Mouse (Mus musculus): ENCODE results near the gene Nasp. TPM values are rescaled to one million over a fixed set of nuclear protein-coding genes. Genes with fewer than 3 reads are reported as not detected.
"Not testable (repeated sequence)": the region's sequence is repeated elsewhere in the genome, so short reads cannot be mapped to it uniquely, and the experiment has no call there.

Nasp gene
- polyA plus RNA-seq (2014; fragmentation: Nextera tagmentation; extraction: Ambion mirVana) = 90.6 and 105 TPM in 2 replicates

DNA sequence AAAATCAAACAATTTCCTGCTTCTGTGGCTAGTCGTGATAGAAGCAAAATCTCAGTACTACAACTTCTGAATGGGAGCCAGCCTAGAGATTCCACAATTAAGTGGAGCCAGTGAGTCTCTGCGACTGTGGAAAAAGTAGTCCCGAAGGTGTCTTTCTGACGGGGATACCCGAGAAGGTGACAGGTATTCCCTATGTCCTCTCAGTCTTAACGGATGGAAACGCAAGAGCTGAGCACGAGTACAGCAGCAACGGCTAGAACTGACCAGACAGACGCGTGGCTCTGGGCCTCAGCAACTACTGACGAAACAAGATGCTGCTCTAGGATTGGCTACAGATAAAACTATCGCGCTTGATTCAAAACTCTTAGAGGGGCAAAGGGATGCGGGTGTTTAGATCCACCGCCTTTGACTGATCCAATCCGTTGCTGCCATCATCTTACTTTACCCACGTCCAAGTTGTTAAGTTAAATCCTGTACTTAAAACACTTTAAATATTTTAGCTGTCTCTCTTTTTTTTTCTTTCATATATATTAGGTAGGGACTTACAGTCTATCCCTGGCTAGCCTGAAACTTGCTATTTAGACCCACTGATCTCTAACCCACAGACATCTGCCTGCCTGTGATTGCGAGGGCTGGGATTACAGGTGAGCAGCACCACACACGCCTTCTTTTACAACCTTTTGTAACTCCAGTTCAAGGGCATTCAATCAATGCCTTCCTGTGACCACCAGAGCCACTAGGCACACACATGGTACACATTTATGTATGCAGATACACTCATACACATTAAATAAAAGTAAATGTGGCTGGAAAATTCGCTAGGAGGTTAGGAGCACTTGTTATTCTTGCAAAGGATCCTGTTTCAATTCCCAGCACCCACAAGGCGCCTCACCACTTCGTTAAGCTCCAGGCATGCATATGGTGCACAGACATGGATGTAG is at the start of gene Nasp:
TSS of gene Nasp (minus strand) at position 220 of the 941 bp plus-strand sequence.
- H3K27me3 ChIP-seq (ENCODE audit: control insufficient read depth, insufficient read depth, low read length) = no peaks in the 10 kb centered on the region
- H3K9me3 ChIP-seq (ENCODE audit: control insufficient read depth, low read length) = no peaks in the 10 kb centered on the region
- peak within 1 kb of the TSS; percentile 83 for H3K4me3 ChIP-seq (ENCODE audit: low read depth, low read length)
- peak within 1 kb of the TSS; percentile 72 for H3K9ac ChIP-seq (replicated peaks; ENCODE audit: low read depth, low read length)
- H3K27ac ChIP-seq (ENCODE audit: low read depth, low read length) = peak within 1 kb of the TSS; percentile 93
- ATAC-seq (ENCODE audit: low read depth) = peak; percentile 89
- H3K4me1 ChIP-seq (ENCODE audit: control insufficient read depth, insufficient read depth, low read length) = 0 out of 2 replicates have a peak, but pooled peaks cover 3% of the 10 kb centered on the region
- peak within 1 kb of the TSS; percentile 83 for H3K4me2 ChIP-seq (ENCODE audit: low read depth, low read length)
- H3K36me3 ChIP-seq (ENCODE audit: control insufficient read depth, insufficient read depth, low read length) = no peaks in the 10 kb centered on the region
- WGBS = 7% methylated on average over 23 of the region's 23 CpGs

DNA sequence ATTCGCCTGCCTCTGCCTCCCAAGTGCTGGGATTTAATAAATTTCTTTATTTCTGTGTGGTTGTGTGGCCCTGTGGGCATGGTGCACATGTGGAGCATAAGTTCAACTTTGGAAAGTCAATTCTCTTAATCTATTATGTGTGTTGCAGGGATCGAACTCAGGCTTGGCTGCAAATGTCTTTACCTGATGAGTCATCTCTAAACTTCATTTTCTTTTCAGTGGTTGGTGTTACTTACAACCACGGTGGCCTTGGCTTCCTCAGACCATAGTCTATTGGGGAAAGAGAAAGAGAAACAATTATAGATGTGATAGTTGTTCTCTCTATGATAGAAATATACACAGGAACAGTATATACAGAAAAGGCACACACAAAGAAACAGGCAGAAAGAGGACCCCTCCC is 48.3 kb upstream of the Nasp start:
- 82% methylated on average over 3 of the region's 3 CpGs for WGBS
- no peak overlapping the region for H3K4me3 ChIP-seq (ENCODE audit: low read depth, low read length)
- ATAC-seq (ENCODE audit: low read depth) = no peak

DNA sequence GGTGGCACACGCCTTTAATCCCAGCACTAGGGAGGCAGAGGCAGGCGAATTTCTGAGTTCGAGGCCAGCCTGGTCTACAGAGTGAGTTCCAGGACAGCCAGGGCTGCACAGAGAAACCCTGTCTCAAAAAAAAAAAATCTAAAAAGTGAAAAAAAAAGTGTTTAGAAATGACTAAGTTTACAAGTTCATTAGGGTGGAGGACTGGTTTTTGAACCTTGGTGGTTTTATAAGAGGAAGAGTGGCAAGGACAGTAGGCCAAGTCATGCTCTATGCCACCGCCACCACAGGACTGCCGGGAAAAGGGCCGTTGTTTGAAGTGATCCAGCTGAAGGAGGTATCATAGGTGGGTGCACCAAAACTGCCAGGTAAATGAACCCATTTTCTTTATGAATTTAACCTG is 47.0 kb upstream of the Nasp start:
- not testable (repeated sequence) for ATAC-seq (ENCODE audit: low read depth); H3K4me1 ChIP-seq (ENCODE audit: control insufficient read depth, insufficient read depth, low read length); H3K27me3 ChIP-seq (ENCODE audit: control insufficient read depth, insufficient read depth, low read length); H3K9me3 ChIP-seq (ENCODE audit: control insufficient read depth, low read length); H3K27ac ChIP-seq (ENCODE audit: low read depth, low read length); H3K9ac ChIP-seq (replicated peaks; ENCODE audit: low read depth, low read length); H3K4me3 ChIP-seq (ENCODE audit: low read depth, low read length); H3K4me2 ChIP-seq (ENCODE audit: low read depth, low read length); H3K36me3 ChIP-seq (ENCODE audit: control insufficient read depth, insufficient read depth, low read length)
- WGBS = 94% methylated on average over 6 of the region's 6 CpGs

More for the DNA sequence above, 48.3 kb upstream of the Nasp start:
- H3K9me3 ChIP-seq (ENCODE audit: control insufficient read depth, low read length) = no peaks in the 10 kb centered on the region
- H3K4me1 ChIP-seq (ENCODE audit: control insufficient read depth, insufficient read depth, low read length) = no peaks in the 10 kb centered on the region
- H3K36me3 ChIP-seq (ENCODE audit: control insufficient read depth, insufficient read depth, low read length) = no peaks in the 10 kb centered on the region
- H3K4me2 ChIP-seq (ENCODE audit: low read depth, low read length) = no peak overlapping the region
- no peak overlapping the region for H3K9ac ChIP-seq (replicated peaks; ENCODE audit: low read depth, low read length)
- no peak overlapping the region for H3K27ac ChIP-seq (ENCODE audit: low read depth, low read length)
- no peaks in the 10 kb centered on the region for H3K27me3 ChIP-seq (ENCODE audit: control insufficient read depth, insufficient read depth, low read length)

DNA sequence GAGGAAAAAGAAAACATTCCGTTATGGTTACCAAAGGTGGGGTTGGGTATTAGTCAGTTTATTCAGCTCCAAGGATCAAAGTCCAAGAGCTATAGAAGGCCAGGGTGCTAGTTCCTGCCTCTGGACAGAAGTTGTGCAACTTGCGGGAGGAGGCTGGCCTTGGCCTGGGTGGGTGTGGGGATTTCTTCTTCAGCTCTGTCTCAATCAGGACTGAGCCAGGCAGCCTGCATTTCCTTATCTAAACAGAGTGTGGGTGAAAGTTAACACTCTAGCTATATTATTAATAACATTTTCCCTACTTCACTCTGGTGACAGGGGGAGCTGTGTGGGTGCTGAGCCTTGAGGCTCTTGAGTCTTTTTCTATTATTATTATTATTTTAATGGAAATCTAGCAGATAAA is 45.0 kb upstream of the Nasp start:
- H3K36me3 ChIP-seq (ENCODE audit: control insufficient read depth, insufficient read depth, low read length) = no peaks in the 10 kb centered on the region
- no peak for ATAC-seq (ENCODE audit: low read depth)
- WGBS = 82% methylated on average over 2 of the region's 2 CpGs
- no peak overlapping the region for H3K4me2 ChIP-seq (ENCODE audit: low read depth, low read length)
- H3K9ac ChIP-seq (replicated peaks; ENCODE audit: low read depth, low read length) = no peak overlapping the region
- no peaks in the 10 kb centered on the region for H3K4me1 ChIP-seq (ENCODE audit: control insufficient read depth, insufficient read depth, low read length)
- H3K4me3 ChIP-seq (ENCODE audit: low read depth, low read length) = no peak overlapping the region
- H3K27me3 ChIP-seq (ENCODE audit: control insufficient read depth, insufficient read depth, low read length) = no peaks in the 10 kb centered on the region
- no peaks in the 10 kb centered on the region for H3K9me3 ChIP-seq (ENCODE audit: control insufficient read depth, low read length)
- no peak overlapping the region for H3K27ac ChIP-seq (ENCODE audit: low read depth, low read length)

DNA sequence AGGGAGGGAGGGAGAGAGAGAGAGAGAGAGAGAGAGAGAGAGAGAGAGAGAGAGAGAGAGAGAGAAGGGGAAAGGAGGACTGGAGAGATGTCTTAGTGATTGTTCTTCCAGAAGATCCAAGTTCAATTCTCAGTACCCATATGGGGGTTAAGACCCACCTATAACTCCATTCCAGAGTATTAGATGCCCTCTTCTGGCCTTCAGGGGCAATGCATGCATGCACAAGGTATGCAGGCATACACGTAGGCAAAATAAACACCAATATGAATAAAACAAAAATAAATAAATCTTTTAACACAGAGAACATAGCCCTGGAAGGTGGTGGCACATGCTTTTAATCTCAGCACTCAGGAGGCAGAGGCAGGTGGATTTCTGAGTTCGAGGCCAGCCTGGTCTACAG is 41.5 kb upstream of the Nasp start:
- no peaks in the 10 kb centered on the region for H3K9me3 ChIP-seq (ENCODE audit: control insufficient read depth, low read length)
- no peak overlapping the region for H3K4me2 ChIP-seq (ENCODE audit: low read depth, low read length)
- no peaks in the 10 kb centered on the region for H3K4me1 ChIP-seq (ENCODE audit: control insufficient read depth, insufficient read depth, low read length)
- H3K27me3 ChIP-seq (ENCODE audit: control insufficient read depth, insufficient read depth, low read length) = no peaks in the 10 kb centered on the region
- no peak overlapping the region for H3K4me3 ChIP-seq (ENCODE audit: low read depth, low read length)
- H3K27ac ChIP-seq (ENCODE audit: low read depth, low read length) = no peak overlapping the region
- no peak for ATAC-seq (ENCODE audit: low read depth)
- no peak overlapping the region for H3K9ac ChIP-seq (replicated peaks; ENCODE audit: low read depth, low read length)
- no peaks in the 10 kb centered on the region for H3K36me3 ChIP-seq (ENCODE audit: control insufficient read depth, insufficient read depth, low read length)
- WGBS = 50% methylated on average over 2 of the region's 2 CpGs

DNA sequence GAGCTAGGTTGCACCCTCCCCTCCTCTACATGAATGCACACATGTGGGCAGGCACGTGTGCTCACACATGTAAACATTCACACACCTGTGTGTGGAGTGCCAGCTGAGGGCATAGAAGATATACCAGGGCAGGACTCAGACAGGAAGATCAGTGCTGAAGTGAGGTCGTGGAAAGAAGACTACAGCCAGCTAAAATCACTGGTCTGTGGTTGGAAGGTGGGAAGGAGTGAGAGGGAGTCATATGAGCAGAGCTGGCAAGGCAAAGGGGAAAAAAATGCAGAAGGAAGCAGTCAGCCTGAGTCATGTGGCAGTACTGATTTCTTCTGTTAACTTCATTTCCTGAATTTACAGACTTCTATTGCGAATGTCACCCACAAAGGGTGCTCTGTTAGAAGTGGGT is 40.4 kb upstream of the Nasp start:
- no peak overlapping the region for H3K9ac ChIP-seq (replicated peaks; ENCODE audit: low read depth, low read length)
- no peak overlapping the region for H3K4me2 ChIP-seq (ENCODE audit: low read depth, low read length)
- H3K27me3 ChIP-seq (ENCODE audit: control insufficient read depth, insufficient read depth, low read length) = no peaks in the 10 kb centered on the region
- no peak overlapping the region for H3K27ac ChIP-seq (ENCODE audit: low read depth, low read length)
- H3K4me1 ChIP-seq (ENCODE audit: control insufficient read depth, insufficient read depth, low read length) = no peaks in the 10 kb centered on the region
- no peaks in the 10 kb centered on the region for H3K9me3 ChIP-seq (ENCODE audit: control insufficient read depth, low read length)
- H3K36me3 ChIP-seq (ENCODE audit: control insufficient read depth, insufficient read depth, low read length) = no peaks in the 10 kb centered on the region
- ATAC-seq (ENCODE audit: low read depth) = no peak
- no peak overlapping the region for H3K4me3 ChIP-seq (ENCODE audit: low read depth, low read length)
- 79% methylated on average over 3 of the region's 3 CpGs for WGBS

DNA sequence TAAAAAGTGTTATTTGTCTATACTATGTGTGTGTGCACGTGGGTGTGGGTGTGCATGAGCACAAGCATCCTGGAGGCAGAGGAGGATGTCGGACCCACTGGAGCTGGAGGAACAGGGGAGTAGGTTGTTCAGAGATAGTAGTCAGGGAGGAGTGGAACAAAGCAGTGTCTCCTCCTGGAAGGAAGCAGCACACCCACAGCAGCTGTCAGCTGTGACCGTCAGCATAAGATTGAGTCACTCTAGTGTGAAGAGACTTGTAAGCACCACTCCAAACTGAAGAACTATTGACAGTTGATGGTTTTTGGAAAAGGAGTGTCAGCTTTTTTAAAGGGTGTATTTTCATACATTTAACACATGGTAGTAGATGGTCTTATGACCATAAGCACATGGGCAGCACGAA is 38.9 kb upstream of the Nasp start:
- no peak overlapping the region for H3K9ac ChIP-seq (replicated peaks; ENCODE audit: low read depth, low read length)
- no peaks in the 10 kb centered on the region for H3K27me3 ChIP-seq (ENCODE audit: control insufficient read depth, insufficient read depth, low read length)
- H3K4me3 ChIP-seq (ENCODE audit: low read depth, low read length) = no peak overlapping the region
- H3K9me3 ChIP-seq (ENCODE audit: control insufficient read depth, low read length) = no peaks in the 10 kb centered on the region
- no peak for ATAC-seq (ENCODE audit: low read depth)
- H3K36me3 ChIP-seq (ENCODE audit: control insufficient read depth, insufficient read depth, low read length) = no peaks in the 10 kb centered on the region
- H3K4me1 ChIP-seq (ENCODE audit: control insufficient read depth, insufficient read depth, low read length) = no peaks in the 10 kb centered on the region
- 79% methylated on average over 4 of the region's 4 CpGs for WGBS
- H3K4me2 ChIP-seq (ENCODE audit: low read depth, low read length) = no peak overlapping the region
- H3K27ac ChIP-seq (ENCODE audit: low read depth, low read length) = no peak overlapping the region

DNA sequence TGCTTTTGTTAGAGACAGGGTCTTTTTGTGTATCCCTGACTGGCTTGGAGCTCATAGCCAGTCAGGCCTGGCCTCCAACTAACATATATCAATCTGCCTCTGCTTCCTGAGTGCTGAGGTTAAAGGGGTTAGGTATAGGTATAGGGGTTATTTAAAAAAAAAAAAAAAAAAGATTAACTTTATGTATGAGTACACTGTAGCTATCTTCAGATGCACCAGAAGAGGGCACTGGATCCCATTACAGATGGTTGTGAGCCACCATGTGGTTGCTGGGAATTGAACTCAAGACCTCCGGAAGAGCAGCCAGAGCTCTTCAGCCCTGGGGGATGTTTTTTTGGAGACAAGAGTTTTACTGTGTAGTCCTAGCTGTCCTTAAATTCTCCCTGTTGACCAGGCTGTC is 34.3 kb upstream of the Nasp start:
- Histone ChIP-seq H3K27ac (ENCODE audit: low read depth, low read length) (no peak overlapping the region), H3K9me3 (ENCODE audit: control insufficient read depth, low read length) (no peaks in the 10 kb centered on the region), H3K4me3 (ENCODE audit: low read depth, low read length) (no peak overlapping the region), H3K9ac (replicated peaks; ENCODE audit: low read depth, low read length) (no peak overlapping the region), H3K4me1 (ENCODE audit: control insufficient read depth, insufficient read depth, low read length) (no peaks in the 10 kb centered on the region), H3K36me3 (ENCODE audit: control insufficient read depth, insufficient read depth, low read length) (no peaks in the 10 kb centered on the region), H3K4me2 (ENCODE audit: low read depth, low read length) (no peak overlapping the region), H3K27me3 (ENCODE audit: control insufficient read depth, insufficient read depth, low read length) (no peaks in the 10 kb centered on the region)
- ATAC-seq (ENCODE audit: low read depth) = no peak
- 96% methylated on average over 1 of the region's 1 CpGs for WGBS

DNA sequence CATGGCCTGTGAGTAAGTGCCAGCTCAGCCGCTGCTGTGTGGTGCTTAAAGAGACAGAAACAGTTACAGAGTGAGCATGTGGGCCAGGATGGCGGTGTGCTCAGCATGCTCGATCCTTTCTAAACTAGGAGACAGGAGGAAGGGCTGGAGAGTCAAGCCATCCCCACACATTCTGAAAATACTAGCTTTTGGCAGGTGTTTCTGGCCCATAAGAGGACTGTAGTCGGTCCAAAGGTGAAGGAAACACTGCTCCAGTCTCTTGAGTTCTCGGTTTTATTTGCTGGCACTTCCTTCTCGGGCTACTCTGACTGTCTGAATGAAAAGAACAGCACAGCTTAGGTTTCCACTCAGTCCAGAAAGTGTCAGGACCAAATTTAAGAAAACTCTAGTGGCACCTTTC is 33.1 kb upstream of the Nasp start:
- 75% methylated on average over 6 of the region's 6 CpGs for WGBS
- Histone ChIP-seq H3K9ac (replicated peaks; ENCODE audit: low read depth, low read length) (no peak overlapping the region), H3K4me2 (ENCODE audit: low read depth, low read length) (no peak overlapping the region), H3K36me3 (ENCODE audit: control insufficient read depth, insufficient read depth, low read length) (no peaks in the 10 kb centered on the region), H3K9me3 (ENCODE audit: control insufficient read depth, low read length) (no peaks in the 10 kb centered on the region), H3K27ac (ENCODE audit: low read depth, low read length) (no peak overlapping the region), H3K4me1 (ENCODE audit: control insufficient read depth, insufficient read depth, low read length) (no peaks in the 10 kb centered on the region), H3K27me3 (ENCODE audit: control insufficient read depth, insufficient read depth, low read length) (no peaks in the 10 kb centered on the region), H3K4me3 (ENCODE audit: low read depth, low read length) (no peak overlapping the region)
- no peak for ATAC-seq (ENCODE audit: low read depth)
